Mouse (Mus musculus) right cerebral cortex, postnatal 10 days (tissue): Measurements from ENCODE around the gene Gm28051.
A peak's percentile ranks its signal among the peaks of the same experiment; 100 is the strongest.

Experiments used
- DNase-seq, 2 experiments: peaks; one replicate each; pipeline ENCODE4 v3.0.0; 2021; ENCODE audit warnings: low spot score in 2 of 2

The Gm28051 gene

GRCm38 (mm10) chr12:102706833-102707463 lies 50.6 kb downstream of the Gm28051 start:
- peak in 1 of 2 experiments; percentile 30 for DNase-seq

DNA sequence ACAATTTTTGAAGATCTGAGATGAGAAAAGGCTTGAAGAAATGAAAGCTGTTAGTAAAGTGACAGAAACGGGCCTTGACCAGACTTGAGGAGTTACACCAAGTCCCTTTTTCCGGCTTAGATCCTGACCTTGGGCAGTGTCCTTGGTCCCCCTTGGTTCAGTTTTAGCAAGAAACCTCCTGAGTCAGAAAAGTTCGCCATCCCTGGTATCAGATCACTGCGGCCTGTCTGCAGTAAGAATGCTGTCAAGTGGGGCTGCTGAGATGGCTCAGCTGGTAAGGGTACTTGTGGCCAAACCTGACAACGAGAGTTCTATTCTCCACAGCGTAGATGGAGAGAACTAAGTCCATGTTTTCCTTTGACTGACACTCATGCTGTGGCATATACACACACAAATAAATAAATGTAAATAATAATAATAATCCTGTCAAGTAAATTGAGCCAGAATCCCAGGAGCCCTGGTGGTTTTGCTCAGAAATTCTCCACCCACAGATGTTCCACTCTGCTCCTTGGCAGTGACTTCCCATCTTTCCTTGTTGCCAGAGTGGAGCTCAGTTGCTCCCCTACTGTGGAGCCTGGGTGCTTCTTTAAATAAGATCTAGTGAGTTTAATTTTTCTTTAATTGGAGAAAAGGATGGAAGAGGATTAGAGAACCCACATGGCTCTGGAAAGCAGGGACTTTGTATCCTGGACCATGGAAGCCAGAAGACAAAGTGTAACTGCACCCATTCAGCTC lies 51.5 kb downstream of the Gm28051 start:
- peak in 1 of 2 experiments; percentile 39 for DNase-seq

DNA sequence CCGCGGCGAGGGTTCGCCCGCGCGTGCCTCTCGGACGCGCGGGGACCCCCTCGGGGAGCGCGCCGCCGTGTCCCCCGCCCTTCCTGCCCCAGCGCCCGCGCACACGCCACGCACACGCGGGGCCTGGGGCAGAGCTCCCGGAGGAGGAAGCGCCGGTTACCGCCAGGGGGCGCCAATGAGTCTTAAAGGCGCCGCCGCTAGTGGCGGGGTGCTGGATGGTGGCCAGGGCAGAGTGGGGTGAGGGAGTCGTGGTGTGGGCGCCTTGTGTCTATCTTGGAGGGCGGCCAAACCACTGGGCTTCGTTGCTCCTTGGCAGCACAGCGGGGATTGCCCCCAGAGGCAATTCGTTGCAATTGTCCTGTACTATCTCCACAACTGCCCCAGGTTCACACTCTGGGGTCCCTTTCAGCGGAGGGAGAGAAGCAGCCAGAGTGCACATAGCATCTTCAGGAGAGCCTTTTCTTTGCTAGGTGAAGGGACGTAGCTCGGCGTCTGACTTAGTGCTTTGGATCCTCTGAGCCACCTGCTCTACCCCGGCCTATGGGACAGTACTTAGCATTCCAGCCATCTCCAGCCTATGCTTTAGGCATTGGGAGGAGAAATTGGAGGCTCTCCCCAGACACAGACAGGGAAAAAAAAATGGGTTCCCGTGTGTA lies 52.2 kb downstream of the Gm28051 start:
- DNase-seq = peak; percentile 93 to 94

DNA sequence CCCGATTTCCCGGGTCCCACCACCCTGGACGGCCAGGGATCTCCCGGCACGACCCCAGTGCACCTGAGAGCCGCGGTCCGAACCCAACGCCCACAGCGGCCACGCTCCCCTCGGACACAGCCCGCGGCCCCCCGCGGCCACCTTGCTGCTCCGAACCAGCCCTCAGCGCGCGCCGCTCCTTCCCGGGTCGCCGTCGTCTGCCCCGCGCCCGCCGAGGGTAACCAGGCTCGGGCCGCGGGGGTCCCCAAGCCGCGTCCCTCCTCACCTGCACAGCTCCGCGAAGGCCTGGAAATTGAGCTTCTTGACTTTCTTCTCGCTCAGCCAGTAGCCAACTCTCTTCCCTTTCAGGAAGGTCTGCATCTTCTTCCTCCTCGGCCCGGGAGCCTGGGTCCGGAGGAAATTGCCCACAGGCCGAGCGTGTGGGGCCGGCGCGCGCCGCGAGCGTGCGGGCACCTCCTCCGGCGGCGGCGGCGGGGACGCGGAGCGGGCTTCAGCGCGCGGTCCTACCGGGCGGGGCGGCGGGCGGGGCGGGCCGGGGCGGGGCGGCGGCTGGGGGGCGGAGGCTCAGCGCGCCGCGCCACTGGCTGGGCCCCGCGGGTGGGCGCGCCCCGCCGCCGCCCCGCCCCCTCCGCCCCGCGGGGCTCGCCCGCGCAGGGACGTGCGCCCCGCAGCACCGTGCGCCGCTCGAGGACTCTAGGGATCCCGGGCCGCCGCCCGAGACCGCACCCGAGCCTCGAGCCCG lies 52.9 kb downstream of the Gm28051 start, which contains the start of gene Itpk1:
TSS of gene Itpk1 (minus strand) at position 474 of the 742 bp plus-strand sequence.
- peak in 1 of 2 experiments; percentile 74 for DNase-seq

- DNase-seq = no peak
Observed at GRCm38 (mm10) chr12:102703921-102704408, 53.6 kb downstream of the Gm28051 start.

DNA sequence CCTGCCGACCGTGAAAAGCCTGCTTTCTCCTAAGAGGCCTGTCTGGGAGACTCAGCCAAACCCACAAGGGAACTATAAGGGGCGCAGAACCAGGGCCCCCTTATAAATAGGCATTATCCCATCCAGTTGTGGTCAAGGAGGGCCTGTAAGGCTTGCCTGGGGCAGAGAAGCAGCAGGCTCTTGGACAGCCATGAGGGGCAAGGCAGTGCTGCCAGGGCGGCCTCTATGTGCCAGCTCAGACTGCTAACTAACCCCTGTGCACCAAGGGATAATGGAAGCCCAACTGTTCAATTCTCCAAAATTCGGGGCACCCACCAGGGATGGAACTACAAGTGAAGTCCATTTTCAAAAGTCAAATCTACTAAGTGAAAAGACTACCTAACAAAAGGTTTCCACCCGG lies 54.1 kb downstream of the Gm28051 start:
- DNase-seq = no peak

GRCm38 (mm10) chr12:102703111-102703412 lies 54.5 kb downstream of the Gm28051 start:
- DNase-seq = peak in 1 of 2 experiments; percentile 73

DNA sequence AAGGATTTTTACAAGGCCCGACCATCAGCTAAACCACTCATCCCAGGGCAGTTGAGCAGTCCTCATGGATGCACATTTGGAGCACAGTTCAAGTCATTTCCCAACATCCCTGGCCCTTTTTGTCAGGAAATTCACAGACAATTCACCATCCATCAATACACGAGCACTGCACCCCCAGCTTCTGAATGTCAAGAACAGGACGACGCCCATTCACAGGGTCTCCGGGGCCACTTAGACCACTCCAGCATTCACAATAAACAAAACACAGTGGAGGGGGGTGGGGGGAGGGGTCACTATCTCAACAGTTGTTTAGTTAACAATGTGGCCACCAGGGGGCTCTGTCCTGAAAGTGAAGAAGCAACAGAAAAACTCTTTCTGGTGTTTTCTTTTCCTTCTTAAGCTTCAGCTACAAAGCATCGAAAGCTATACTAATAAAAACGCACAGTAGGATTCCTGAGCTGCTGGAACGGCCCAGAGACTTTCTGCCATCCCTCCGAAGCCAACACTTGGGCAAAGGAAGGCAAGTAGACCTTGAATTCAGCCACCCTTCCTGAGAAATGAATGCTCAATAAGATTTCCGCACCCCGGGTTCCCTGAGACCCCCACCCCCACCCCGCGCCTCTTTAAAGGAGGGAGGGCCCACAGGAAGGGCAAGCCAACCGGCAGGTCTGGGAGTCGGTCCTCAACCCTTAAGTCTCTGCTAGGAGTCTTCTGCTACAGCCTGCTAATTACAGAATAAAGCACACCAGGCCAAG lies 55.0 kb downstream of the Gm28051 start:
- DNase-seq = peak; percentile 82 to 91

- DNase-seq = no peak
Observed at GRCm38 (mm10) chr12:102701691-102702207, 55.8 kb downstream of the Gm28051 start.

DNA sequence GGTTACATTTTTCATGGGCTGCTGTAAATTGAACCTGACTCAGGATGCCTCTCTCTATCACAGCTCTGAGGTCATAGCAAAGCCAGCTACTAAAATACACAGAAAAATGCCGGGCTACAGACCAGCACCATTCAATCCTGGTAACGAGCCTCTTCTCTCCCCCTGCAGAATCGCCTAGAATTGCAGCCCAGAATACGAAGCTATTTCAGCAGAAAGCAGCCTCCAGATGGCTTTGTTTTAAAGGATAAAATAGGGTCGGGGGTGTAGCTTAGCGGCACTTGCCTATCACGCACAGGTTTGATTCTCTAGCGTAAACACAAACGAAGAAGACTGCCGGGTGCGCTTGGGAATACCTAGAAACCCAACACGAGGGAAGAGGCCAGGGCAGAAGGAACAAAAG lies 57.1 kb downstream of the Gm28051 start:
- no peak for DNase-seq

DNA sequence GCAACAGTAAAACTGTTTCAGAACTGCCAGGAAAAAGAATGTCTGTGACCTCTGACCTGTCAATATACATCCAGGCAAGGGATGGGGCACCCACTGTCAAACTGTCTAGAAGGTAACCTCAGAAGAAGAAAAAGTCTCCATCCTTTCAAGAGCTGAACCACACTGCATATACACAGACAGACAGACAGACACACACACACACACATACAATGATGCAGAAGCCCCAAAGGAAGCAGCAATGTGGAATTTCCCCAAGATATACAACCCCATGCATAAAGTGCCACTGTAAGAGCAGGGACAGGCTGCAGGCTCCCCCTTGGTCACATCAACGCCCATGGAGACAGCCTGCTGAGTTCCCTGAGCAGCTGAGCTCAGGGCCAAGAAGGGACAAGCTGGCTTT lies 58.4 kb downstream of the Gm28051 start:
- no peak for DNase-seq

- no peak for DNase-seq
Observed at GRCm38 (mm10) chr12:102698089-102698684, 59.4 kb downstream of the Gm28051 start.

DNA sequence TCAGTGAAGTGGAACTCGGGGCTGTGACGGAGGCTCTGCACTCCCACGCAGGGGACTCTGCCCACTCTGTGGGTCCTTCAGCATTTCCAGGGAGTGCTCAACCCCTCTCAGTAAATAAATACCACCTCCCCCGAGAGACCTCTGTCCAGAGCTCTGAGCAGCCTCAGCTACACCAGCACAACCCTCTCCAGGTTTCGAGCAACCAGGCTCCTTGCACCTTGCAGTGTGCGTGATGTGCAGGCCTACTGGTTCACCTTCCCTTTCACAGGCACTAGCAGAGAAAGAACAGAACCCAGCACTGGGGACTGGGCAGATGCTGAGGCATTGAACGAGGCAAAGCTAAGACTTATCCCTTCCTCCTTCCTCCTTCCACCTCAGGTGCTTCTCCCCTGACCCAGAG lies 60.2 kb downstream of the Gm28051 start:
- no peak for DNase-seq

- no peak for DNase-seq
Observed at GRCm38 (mm10) chr12:102696635-102697354, 60.8 kb downstream of the Gm28051 start.

GRCm38 (mm10) chr12:102695369-102696239 lies 62.0 kb downstream of the Gm28051 start:
- DNase-seq = peak; percentile 84 to 85

- no peak for DNase-seq
Observed at GRCm38 (mm10) chr12:102691761-102692160, 65.8 kb downstream of the Gm28051 start.

- DNase-seq = no peak
Observed at GRCm38 (mm10) chr12:102691180-102691579, 66.4 kb downstream of the Gm28051 start.

DNA sequence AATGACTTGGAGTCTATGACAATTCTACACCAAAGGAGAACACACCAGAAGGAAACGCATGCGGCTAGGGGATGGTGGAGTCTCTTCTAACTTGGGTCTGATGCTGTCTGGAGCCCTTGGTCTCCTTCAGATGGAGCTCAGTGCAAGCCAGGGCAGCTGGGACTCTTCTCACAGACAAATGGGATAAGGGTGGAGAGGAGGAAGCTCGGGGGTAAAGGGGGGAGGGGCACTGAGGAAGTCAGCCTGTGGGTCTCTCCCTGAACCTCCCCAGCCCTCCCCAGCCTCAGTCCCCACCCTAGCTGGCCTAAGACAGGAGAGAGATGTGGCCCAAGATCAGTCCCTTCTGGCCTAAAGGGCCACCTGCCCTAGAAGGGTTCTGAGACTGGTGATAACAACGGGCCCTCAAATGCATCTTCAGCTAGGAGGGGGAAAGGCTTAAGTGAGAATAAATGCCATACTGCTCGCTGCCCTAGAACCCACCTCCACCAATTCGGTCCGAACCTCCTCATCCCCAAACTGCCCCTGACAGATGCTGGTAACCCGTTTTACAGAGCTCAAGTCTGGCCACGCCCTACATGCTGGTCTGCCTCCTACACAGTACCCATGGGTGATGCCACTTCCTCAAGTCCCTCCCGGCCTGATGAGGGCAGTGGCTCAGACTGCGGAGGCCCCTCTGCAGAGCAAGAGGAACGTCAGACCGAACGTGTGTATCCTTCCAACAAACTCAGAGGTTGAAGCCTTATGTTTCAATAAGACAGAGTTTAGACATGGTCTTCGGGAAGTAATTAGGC lies 67.6 kb downstream of the Gm28051 start:
- DNase-seq = no peak
